Mouse (Mus musculus) T-helper 17 cell (primary cell): Measurements from ENCODE around the gene Cyp39a1.

Experiments
- in situ Hi-C, 2 experiments: fragments of 300-600 bp; cut with MboI, MseI; formaldehyde crosslinking; loops; 1 replicate in 1 of 2; 2 replicates in 1 of 2; pipeline ENCODE4 v1.15.1; 2025; ENCODE audit warnings: high pct_unique_total_duplicates in 2 of 2

Gene Cyp39a1

DNA sequence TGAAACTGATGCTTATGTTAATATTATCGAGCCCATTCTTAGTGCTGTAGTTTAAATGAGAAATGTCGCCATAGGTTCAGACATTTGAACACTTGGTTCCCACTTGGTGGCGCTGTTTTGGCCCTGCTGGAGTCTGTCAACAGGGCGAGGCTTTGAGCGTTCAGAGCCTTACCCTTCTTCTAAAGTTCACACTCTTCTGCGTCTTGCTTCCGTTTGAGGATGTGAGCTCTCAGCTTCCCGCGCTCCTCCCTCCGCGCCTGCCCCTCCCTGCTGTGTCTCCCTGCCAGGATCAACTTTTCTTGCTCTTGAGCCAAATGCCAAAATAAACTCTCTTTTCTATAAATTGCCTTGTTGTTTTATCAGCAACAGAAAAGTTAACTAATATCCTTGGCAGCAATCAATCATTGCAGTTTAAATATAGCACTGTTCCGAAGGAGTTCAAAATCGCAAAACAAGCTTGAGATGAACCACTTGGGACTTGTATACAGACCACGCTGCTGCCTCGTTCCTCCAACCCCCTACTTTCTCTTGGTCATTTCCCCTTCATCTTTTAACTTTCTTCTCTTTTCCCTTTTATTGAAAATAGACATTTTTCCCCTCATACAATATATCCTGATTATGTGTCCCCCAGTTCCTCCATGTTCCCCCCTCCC, 91.5 kb downstream of the Cyp39a1 start:
- in situ Hi-C loops, result no loop called here

GRCm38 (mm10) chr17:43784531-43784930, 117.3 kb downstream of the Cyp39a1 start:
- in situ Hi-C loops, result no loop called here

DNA sequence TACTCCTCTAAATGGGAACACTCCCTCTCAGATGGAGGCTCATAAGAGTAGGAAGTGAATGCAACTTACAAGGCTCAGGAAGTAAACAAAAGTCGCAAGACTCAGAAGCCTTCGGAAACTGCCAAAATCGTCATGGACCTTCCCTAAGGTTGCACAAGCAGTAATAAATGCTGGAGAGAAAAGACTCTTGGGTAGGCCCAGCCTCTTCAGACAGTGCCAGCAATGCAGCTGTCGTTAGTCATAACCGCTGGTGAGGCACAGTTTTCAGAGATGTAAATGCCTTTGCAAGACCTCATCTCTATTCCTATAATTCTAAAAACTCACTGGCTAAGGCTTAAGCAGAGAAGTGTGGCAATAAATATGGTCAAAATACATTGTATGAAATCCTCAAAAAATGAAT, 121.0 kb downstream of the Cyp39a1 start:
- in situ Hi-C loops, result no loop called here

DNA sequence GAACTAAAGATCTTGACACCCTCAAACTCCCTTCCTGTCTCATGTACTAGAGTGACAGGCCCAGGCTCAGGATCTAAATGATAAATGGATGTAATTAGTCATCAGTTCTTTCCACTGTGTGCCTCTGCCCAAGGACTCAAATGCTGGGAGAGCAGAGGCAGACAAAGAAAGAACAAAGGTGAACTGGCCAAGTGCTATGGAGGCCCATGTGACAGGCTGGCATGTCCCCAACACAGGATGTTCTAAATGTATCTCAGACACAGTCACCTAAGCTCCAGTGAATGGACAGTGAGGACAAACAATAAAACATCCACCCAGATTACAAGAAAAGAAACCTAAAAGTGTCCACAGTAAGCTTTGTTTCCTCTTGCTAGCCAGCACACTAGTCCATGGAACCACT, 122.2 kb downstream of the Cyp39a1 start:
- in situ Hi-C loops, result no loop called here

- in situ Hi-C loops, result loop anchor here in 1 of 2 experiments (10.0 kb wide), 1 partner anchor 1473 kb away; no protein-coding TSS in a partner anchor
Observed at GRCm38 (mm10) chr17:43791751-43792150, 124.5 kb downstream of the Cyp39a1 start.

DNA sequence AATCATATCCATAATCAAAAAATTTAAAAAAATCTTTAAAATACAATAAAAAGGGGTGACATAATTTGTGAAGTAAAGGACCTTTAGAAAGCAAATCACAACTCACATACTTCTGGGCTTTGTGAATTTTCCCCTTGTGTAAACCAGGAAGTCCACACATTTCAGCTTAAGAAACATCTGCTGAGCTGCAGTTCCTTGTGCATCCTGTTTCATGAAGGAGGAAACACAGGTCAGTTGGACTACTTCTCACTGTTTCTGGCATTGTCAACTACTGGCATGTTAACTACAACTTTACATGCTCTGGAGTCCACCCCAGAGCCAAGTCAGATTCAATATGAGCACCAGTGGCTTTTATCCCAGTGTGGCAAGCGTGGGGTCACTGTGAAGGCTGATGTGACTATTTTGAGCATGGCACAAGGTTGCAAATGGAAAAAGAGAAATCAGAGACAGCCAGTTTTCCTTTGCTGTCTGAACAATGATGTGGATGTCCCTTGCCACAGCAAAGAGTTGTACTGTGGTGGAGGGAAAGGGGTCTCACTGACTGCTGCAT, 127.6 kb downstream of the Cyp39a1 start:
- in situ Hi-C loops, result loop anchor here in 1 of 2 experiments (10.0 kb wide), 1 partner anchor 1470 kb away; no protein-coding TSS in a partner anchor
